Mouse (Mus musculus) heart, embryonic 16.5 days (tissue): Measurements from ENCODE around the gene Ppp2r1b. TPM values are rescaled to one million over a fixed set of nuclear protein-coding genes. Genes with fewer than 3 reads are reported as not detected.

ENCODE experiments used
- ATAC-seq: fragments of 200-750 bp; cut with Nextera tagmentation; replicated peaks from 2 replicates; pipeline ENCODE4 v1.8.0; 2017; ENCODE audit warnings: moderate number of reproducible peaks; ENCODE audit not compliant: insufficient read depth, low FRiP score; ENCODE audit errors: extremely low read depth
- H3K27ac ChIP-seq: fragments of 300-500 bp; sonication (generic); 2 replicates; pipeline ENCODE4 v1.5.1; 2014; ENCODE audit warnings: mild to moderate bottlenecking, low read length, control low read depth, moderate library complexity
- H3K27me3 ChIP-seq: fragments of 300-500 bp; sonication (generic); 2 replicates; pipeline ENCODE4 v1.6.1; 2014; ENCODE audit warnings: low read length, mixed read lengths; ENCODE audit not compliant: control insufficient read depth, insufficient read depth
- H3K36me3 ChIP-seq: fragments of 300-500 bp; sonication (generic); 2 replicates; pipeline ENCODE4 v1.6.1; 2014; ENCODE audit not compliant: control insufficient read depth, insufficient read depth
- H3K4me1 ChIP-seq: fragments of 300-500 bp; sonication (generic); 2 replicates; pipeline ENCODE4 v1.6.1; 2014; ENCODE audit warnings: low read length, mixed read lengths; ENCODE audit not compliant: control insufficient read depth, insufficient read depth
- H3K4me2 ChIP-seq: fragments of 300-500 bp; sonication (generic); 2 replicates; pipeline ENCODE4 v1.6.1; 2014; ENCODE audit warnings: low read depth, mild to moderate bottlenecking, control low read depth, low read length
- H3K4me3 ChIP-seq: fragments of 300-500 bp; sonication (generic); 2 replicates; pipeline ENCODE4 v1.5.1; 2014; ENCODE audit warnings: mild to moderate bottlenecking, control low read depth, low read length
- H3K9ac ChIP-seq: fragments of 300-500 bp; sonication (generic); 2 replicates; pipeline ENCODE4 v1.6.1; 2014; ENCODE audit warnings: low read length, control low read depth
- H3K9me3 ChIP-seq: fragments of 300-500 bp; sonication (generic); replicated peaks from 2 replicates; pipeline ENCODE4 v1.6.1; 2016; ENCODE audit warnings: low read length; ENCODE audit not compliant: control insufficient read depth
- WGBS: fragments of 180-500 bp; shearing (Covaris S2); extraction: QIAGEN DNeasy Blood & Tissue Kit; methylation state at CpG from one replicate; pipeline ENCODE4 v1.1.7; 2014; 5-methylcytosine and 5-hydroxymethylcytosine counted together
- polyA plus RNA-seq: library from polyadenylated mRNA; unstranded; fragments of >200 nt; fragmentation: Nextera tagmentation; extraction: Ambion mirVana; gene quantifications from 2 replicates; pipeline ENCODE4 v1.2.1, GENCODE M21; 2015

Gene Ppp2r1b
- polyA plus RNA-seq, 1 experiment from 2014 or later, result 41.8 TPM

DNA sequence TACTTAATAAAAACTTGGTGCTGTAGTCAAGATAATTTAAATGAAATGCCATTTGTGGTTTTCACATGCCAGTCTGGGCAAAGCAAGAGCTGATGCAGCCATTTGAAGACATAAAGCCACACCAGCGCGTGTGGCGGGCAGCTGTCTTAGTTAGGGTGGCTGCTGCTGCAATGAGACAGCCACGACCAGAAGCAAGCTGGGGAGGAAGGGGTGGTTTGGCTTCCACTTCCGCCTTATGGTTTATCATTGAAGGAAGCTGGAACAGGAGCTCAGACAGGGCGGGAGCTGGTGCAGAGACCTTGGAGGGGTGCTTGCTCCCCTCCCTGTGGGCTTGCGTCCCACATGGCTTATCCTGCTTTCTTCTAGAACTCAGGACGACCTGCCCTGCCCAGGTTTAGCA is 20.7 kb downstream of the Ppp2r1b start:
- Histone ChIP-seq H3K36me3 (peaks cover 58% of the 10 kb centered on the region), H3K4me3 (no peak overlapping the region), H3K9me3 (no peaks in the 10 kb centered on the region), H3K27me3 (no peaks in the 10 kb centered on the region), H3K27ac (no peak overlapping the region; the same call in 1 of the 2 replicates), H3K4me1 (peaks cover 17% of the 10 kb centered on the region), H3K9ac (0 out of 2 replicates have a peak overlapping the region, but pooled peaks have one; percentile 14), H3K4me2 (no peak overlapping the region)
- ATAC-seq, result no peak
- WGBS, result 56% methylated on average over 8 of the region's 8 CpGs

DNA sequence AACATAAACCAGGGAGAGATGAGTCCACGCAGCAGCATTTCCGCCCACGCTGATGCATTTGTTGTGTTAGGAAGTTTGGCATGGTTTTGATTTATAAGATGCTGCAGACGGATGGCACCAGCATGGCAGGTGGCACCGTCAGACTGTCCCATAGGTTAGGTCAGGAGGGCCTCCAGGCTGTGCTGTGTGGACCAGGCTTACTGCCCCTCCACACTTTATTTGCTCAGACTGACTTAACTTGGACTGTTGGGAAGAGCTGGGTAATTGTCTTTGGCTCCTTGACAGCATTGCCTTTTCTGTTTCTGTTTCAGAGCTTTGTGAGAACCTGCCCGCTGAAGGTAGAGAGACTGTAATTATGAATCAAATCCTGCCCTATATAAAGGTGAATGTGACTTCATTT is 21.9 kb downstream of the Ppp2r1b start:
- Histone ChIP-seq H3K27ac (no peak overlapping the region), H3K4me3 (no peak overlapping the region), H3K9me3 (no peaks in the 10 kb centered on the region), H3K4me1 (peaks cover 17% of the 10 kb centered on the region), H3K4me2 (no peak overlapping the region), H3K9ac (no peak overlapping the region), H3K27me3 (no peaks in the 10 kb centered on the region), H3K36me3 (peaks cover 50% of the 10 kb centered on the region)
- WGBS, result 95% methylated on average over 6 of the region's 6 CpGs
- ATAC-seq, result no peak

DNA sequence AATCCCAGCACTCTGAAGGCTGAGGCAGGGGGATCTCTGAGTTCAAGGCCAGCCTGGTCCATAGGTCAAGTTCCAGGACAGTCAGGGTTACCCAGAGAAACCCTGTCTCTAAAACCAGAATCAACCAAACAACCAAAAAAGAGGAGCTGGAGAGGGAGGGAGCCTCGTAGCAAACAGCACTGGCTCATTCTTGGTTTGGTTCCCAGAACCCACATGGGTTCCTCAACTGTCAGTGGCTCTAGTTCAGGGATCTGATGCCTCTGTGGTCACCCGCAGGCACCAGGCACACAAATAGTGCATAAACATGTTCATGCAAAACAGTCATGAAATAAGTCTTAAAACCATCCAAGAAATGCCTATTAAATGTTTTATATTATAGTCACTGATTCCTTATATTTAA is 23.1 kb downstream of the Ppp2r1b start:
- H3K36me3 ChIP-seq, result peaks cover 42% of the 10 kb centered on the region

DNA sequence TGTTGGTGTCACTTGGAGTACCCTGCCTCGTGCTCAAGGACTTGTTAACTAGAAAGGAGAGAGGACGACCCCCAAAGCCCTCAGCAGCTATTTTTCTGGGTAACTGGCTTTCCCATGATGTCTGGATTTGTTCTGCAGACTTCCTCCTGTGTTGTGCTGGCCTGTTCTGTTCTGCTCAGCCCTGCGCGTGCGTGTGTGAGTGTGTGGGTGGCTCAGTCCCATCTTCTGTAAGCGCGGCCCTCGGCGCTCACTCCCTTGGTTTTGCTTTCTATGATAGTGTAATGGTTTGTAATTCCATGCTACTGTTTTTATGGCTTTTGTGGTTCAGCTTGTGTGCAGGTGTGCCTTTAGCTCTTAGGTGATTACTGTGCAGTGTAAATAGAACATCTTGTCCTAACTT is 28.1 kb downstream of the Ppp2r1b start:
- no peak overlapping the region for H3K4me3 ChIP-seq
- H3K27me3 ChIP-seq, result no peaks in the 10 kb centered on the region
- no peak for ATAC-seq
- no peak overlapping the region for H3K9ac ChIP-seq
- peaks cover 42% of the 10 kb centered on the region for H3K36me3 ChIP-seq
- no peaks in the 10 kb centered on the region for H3K9me3 ChIP-seq
- 90% methylated on average over 9 of the region's 9 CpGs for WGBS
- no peak overlapping the region for H3K4me2 ChIP-seq
- H3K27ac ChIP-seq, result no peak overlapping the region
- H3K4me1 ChIP-seq, result peaks cover 2% of the 10 kb centered on the region; the same call in 1 of the 2 replicates

More for the DNA sequence above, 23.1 kb downstream of the Ppp2r1b start:
- Histone ChIP-seq H3K27ac (no peak overlapping the region), H3K4me1 (peaks cover 17% of the 10 kb centered on the region), H3K9me3 (no peaks in the 10 kb centered on the region), H3K9ac (no peak overlapping the region), H3K27me3 (no peaks in the 10 kb centered on the region), H3K4me3 (no peak overlapping the region), H3K4me2 (no peak overlapping the region)
- WGBS, result 82% methylated on average over 2 of the region's 2 CpGs
- ATAC-seq, result no peak

DNA sequence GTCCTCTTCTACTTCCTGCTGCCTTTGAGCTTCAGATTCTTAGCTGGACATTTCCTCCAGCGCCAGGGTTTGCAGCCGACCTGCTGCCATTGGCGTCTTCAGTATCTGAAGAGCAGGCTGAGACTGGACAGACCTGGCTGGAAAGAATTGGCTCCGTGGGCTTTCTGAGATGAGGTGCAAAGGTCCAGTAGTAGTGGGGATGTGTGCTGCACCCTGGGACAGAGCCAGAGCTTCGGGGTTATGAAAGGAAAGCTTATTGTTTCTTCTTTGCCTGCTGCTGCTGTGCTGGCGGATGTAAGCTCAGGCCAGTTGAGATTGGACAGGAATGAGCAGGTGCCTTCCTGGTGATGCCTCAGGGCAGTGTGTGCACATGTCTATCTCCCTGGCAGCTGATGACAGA is 28.9 kb downstream of the Ppp2r1b start:
- no peak overlapping the region for H3K4me2 ChIP-seq
- ATAC-seq, result no peak; the same call in 1 of the 2 replicates
- H3K9me3 ChIP-seq, result no peaks in the 10 kb centered on the region
- H3K27ac ChIP-seq, result no peak overlapping the region
- H3K4me3 ChIP-seq, result no peak overlapping the region
- WGBS, result 75% methylated on average over 6 of the region's 6 CpGs
- H3K27me3 ChIP-seq, result no peaks in the 10 kb centered on the region
- H3K9ac ChIP-seq, result no peak overlapping the region
- H3K4me1 ChIP-seq, result peaks cover 2% of the 10 kb centered on the region; the same call in 1 of the 2 replicates
- peaks cover 41% of the 10 kb centered on the region for H3K36me3 ChIP-seq

DNA sequence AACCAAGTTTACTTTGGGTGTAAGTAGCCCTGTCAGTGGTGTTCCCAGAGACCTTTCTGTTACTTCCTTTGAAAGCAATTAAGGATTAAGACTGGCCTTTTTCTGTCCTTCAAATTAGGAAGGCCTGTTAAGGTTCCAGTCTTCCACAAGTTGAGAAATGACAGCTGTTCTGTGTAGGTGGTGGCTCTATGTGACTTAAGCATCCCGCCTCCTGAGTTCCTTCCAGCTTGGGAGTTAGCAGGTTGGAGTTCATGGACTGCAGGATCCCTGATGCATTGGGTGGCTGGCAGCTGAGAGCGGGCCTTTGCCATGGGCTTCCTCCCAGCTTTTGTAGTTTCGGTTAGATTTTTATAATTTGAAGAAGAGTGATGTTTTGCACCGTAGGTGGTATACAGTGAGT is 30.4 kb downstream of the Ppp2r1b start:
- peaks cover 47% of the 10 kb centered on the region for H3K36me3 ChIP-seq
- H3K27me3 ChIP-seq, result no peaks in the 10 kb centered on the region

DNA sequence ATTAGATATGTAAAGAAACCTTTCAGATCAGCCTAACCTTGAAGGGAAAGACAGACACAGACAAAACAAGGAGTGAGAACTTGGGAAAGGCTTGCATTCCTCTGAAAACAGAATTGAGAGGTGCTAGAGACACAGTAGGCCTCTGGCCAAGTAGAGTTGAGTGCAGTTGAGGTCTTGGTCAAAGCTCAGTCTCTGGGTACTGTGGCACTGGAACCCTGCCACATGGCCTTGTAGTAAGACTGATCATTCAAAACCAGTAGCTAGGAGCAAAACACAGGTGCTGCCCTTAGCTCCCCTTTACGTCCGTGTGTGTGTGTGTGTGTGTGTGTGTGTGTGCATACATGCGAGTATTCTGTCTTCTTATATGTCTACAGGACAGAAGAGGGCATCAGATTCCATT is 31.2 kb downstream of the Ppp2r1b start:
- no peak overlapping the region for H3K4me3 ChIP-seq
- peaks cover 42% of the 10 kb centered on the region for H3K36me3 ChIP-seq
- no peak for ATAC-seq
- H3K9ac ChIP-seq, result no peak overlapping the region
- H3K4me1 ChIP-seq, result peaks cover 2% of the 10 kb centered on the region; the same call in 1 of the 2 replicates
- no peak overlapping the region for H3K27ac ChIP-seq
- no peaks in the 10 kb centered on the region for H3K9me3 ChIP-seq
- no peak overlapping the region for H3K4me2 ChIP-seq
- no peaks in the 10 kb centered on the region for H3K27me3 ChIP-seq
- whole genome bisulfite sequencing, result 93% methylated on average over 3 of the region's 3 CpGs

More for the DNA sequence above, 30.4 kb downstream of the Ppp2r1b start:
- Histone ChIP-seq H3K9me3 (no peaks in the 10 kb centered on the region), H3K4me2 (no peak overlapping the region), H3K9ac (no peak overlapping the region), H3K27ac (no peak overlapping the region), H3K4me1 (peaks cover 2% of the 10 kb centered on the region; the same call in 1 of the 2 replicates), H3K4me3 (no peak overlapping the region)
- 95% methylated on average over 4 of the region's 4 CpGs for WGBS
- ATAC-seq, result no peak

DNA sequence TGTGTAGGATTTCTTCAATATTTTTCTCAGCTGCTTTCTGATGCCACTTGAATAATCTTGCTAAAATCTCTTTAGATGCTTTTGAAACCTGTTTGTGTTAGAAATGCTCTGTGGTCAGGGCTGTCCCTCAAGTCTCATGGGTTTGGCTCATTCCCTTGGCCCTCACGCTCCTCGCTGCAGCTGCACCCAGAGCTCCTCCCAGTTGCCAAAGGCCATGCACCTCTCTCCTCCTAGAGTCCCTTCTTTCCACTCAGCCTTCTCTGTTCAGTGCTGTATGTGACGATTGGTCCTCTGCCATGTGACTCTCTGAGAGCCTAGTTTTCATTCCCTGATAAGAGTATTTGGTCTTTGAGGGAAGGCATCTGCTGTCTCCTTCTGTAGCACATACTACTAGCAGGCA is 32.3 kb downstream of the Ppp2r1b start:
- 56% methylated on average over 3 of the region's 3 CpGs for WGBS
- Histone ChIP-seq H3K36me3 (peaks cover 46% of the 10 kb centered on the region), H3K4me1 (peaks cover 2% of the 10 kb centered on the region; the same call in 1 of the 2 replicates), H3K27me3 (no peaks in the 10 kb centered on the region), H3K4me3 (no peak overlapping the region), H3K9me3 (no peaks in the 10 kb centered on the region), H3K4me2 (no peak overlapping the region), H3K27ac (no peak overlapping the region), H3K9ac (no peak overlapping the region)
- ATAC-seq, result no peak

DNA sequence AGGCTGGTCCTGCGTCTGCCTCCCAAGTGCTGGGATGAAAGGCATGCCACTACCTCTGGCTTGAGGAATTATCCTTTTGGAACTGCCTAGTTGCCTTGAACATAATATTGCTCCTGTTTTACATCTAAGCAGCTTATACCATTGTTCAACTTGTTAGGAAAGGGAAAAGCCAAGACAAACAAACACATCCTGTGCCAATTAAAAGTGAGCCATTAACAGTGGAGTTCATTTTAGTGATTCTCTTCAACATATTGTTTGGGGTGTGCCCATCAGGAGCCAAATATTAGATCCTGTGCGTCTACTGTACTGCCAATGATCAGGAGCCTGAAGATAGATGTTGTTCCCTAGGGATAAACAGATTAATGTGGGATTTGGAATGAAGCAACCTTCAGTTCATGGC is 37.1 kb downstream of the Ppp2r1b start:
- no peak overlapping the region for H3K4me3 ChIP-seq
- H3K9ac ChIP-seq, result no peak overlapping the region
- ATAC-seq, result no peak
- H3K27me3 ChIP-seq, result no peaks in the 10 kb centered on the region
- peaks cover 16% of the 10 kb centered on the region for H3K4me1 ChIP-seq
- H3K9me3 ChIP-seq, result no peaks in the 10 kb centered on the region
- no peak overlapping the region for H3K27ac ChIP-seq
- H3K4me2 ChIP-seq, result no peak overlapping the region
- H3K36me3 ChIP-seq, result peaks cover 22% of the 10 kb centered on the region
- 80% methylated on average over 2 of the region's 2 CpGs for WGBS
